Mouse (Mus musculus): ENCODE measurements at regions not wholly inside any gene's neighbourhood (a gene's known extent, or its start where the extent isn't known, plus 50 kb on each side); places are given as distances from the start of the nearest gene placed in this dataset.

GRCm38 (mm10) chr9:63841102-63841501 is 83.3 kb upstream of the Smad3 start:
- H3K4me3 ChIP-seq (ENCODE audit: low read depth, low read length): no peak overlapping the region
- no peak overlapping the region for H3K27ac ChIP-seq (ENCODE audit: low read depth, low read length)
- TF ChIP-seq CTCF (IDR thresholded peaks at IDR 0.05; ENCODE audit: low read depth): no peak
- H3K27me3 ChIP-seq (replicated peaks; ENCODE audit: control insufficient read depth, insufficient read depth, low read length): no peaks in the 10 kb centered on the region
- no peaks in the 10 kb centered on the region for H3K36me3 ChIP-seq (ENCODE audit: control insufficient read depth, insufficient read depth)
- no peak overlapping the region for H3K4me2 ChIP-seq (replicated peaks; ENCODE audit: low read depth)
- H3K9me3 ChIP-seq (ENCODE audit: control insufficient read depth): no peaks in the 10 kb centered on the region
- 86% methylated on average over 14 of the region's 14 CpGs for WGBS
- no peak for ATAC-seq
- H3K9ac ChIP-seq (ENCODE audit: low read depth, low read length): no peak overlapping the region
- H3K4me1 ChIP-seq (replicated peaks; ENCODE audit: control insufficient read depth, insufficient read depth, low read length): no peaks in the 10 kb centered on the region

- 85% methylated on average over 14 of the region's 14 CpGs for WGBS
- Histone ChIP-seq H3K27me3 (replicated peaks; ENCODE audit: control insufficient read depth, insufficient read depth, low read length) (no peaks in the 10 kb centered on the region), H3K4me2 (replicated peaks; ENCODE audit: low read depth) (no peak overlapping the region), H3K27ac (ENCODE audit: low read depth, low read length) (no peak overlapping the region), H3K9me3 (ENCODE audit: control insufficient read depth) (no peaks in the 10 kb centered on the region), H3K36me3 (ENCODE audit: control insufficient read depth, insufficient read depth) (no peaks in the 10 kb centered on the region), H3K4me1 (replicated peaks; ENCODE audit: control insufficient read depth, insufficient read depth, low read length) (no peaks in the 10 kb centered on the region), H3K4me3 (ENCODE audit: low read depth, low read length) (no peak overlapping the region), H3K9ac (ENCODE audit: low read depth, low read length) (no peak overlapping the region)
- TF ChIP-seq CTCF (IDR thresholded peaks at IDR 0.05; ENCODE audit: low read depth): no peak
- ATAC-seq: no peak
Observed at GRCm38 (mm10) chr9:63838996-63839772, 81.4 kb upstream of the Smad3 start.

GRCm38 (mm10) chr9:63837552-63837951 is 79.8 kb upstream of the Smad3 start:
- H3K4me1 ChIP-seq (replicated peaks; ENCODE audit: control insufficient read depth, insufficient read depth, low read length): no peaks in the 10 kb centered on the region
- H3K36me3 ChIP-seq (ENCODE audit: control insufficient read depth, insufficient read depth): no peaks in the 10 kb centered on the region
- peak; percentile 65 for TF ChIP-seq CTCF (IDR thresholded peaks at IDR 0.05; ENCODE audit: low read depth)
- 74% methylated on average over 6 of the region's 6 CpGs for WGBS
- no peak overlapping the region for H3K4me3 ChIP-seq (ENCODE audit: low read depth, low read length)
- no peaks in the 10 kb centered on the region for H3K9me3 ChIP-seq (ENCODE audit: control insufficient read depth)
- no peak overlapping the region for H3K9ac ChIP-seq (ENCODE audit: low read depth, low read length)
- no peak overlapping the region for H3K4me2 ChIP-seq (replicated peaks; ENCODE audit: low read depth)
- no peak for ATAC-seq
- H3K27ac ChIP-seq (ENCODE audit: low read depth, low read length): no peak overlapping the region
- H3K27me3 ChIP-seq (replicated peaks; ENCODE audit: control insufficient read depth, insufficient read depth, low read length): no peaks in the 10 kb centered on the region

- H3K9ac ChIP-seq (ENCODE audit: low read depth, low read length): no peak overlapping the region
- H3K4me3 ChIP-seq (ENCODE audit: low read depth, low read length): no peak overlapping the region
- H3K27ac ChIP-seq (ENCODE audit: low read depth, low read length): no peak overlapping the region
- H3K4me2 ChIP-seq (replicated peaks; ENCODE audit: low read depth): no peak overlapping the region
- TF ChIP-seq CTCF (IDR thresholded peaks at IDR 0.05; ENCODE audit: low read depth): no peak
- no peaks in the 10 kb centered on the region for H3K9me3 ChIP-seq (ENCODE audit: control insufficient read depth)
- H3K27me3 ChIP-seq (replicated peaks; ENCODE audit: control insufficient read depth, insufficient read depth, low read length): no peaks in the 10 kb centered on the region
- no peaks in the 10 kb centered on the region for H3K4me1 ChIP-seq (replicated peaks; ENCODE audit: control insufficient read depth, insufficient read depth, low read length)
- no peak for ATAC-seq
- H3K36me3 ChIP-seq (ENCODE audit: control insufficient read depth, insufficient read depth): no peaks in the 10 kb centered on the region
- WGBS: 61% methylated on average over 5 of the region's 5 CpGs
Observed at GRCm38 (mm10) chr9:63836565-63837284, 78.9 kb upstream of the Smad3 start.

- no peak overlapping the region for H3K4me3 ChIP-seq (ENCODE audit: low read depth, low read length)
- no peaks in the 10 kb centered on the region for H3K36me3 ChIP-seq (ENCODE audit: control insufficient read depth, insufficient read depth)
- 47% methylated on average over 11 of the region's 11 CpGs for WGBS
- H3K9me3 ChIP-seq (ENCODE audit: control insufficient read depth): no peaks in the 10 kb centered on the region
- TF ChIP-seq CTCF (IDR thresholded peaks at IDR 0.05; ENCODE audit: low read depth): no peak
- H3K4me2 ChIP-seq (replicated peaks; ENCODE audit: low read depth): no peak overlapping the region
- H3K27ac ChIP-seq (ENCODE audit: low read depth, low read length): no peak overlapping the region
- no peak for ATAC-seq
- H3K4me1 ChIP-seq (replicated peaks; ENCODE audit: control insufficient read depth, insufficient read depth, low read length): no peaks in the 10 kb centered on the region
- H3K9ac ChIP-seq (ENCODE audit: low read depth, low read length): no peak overlapping the region
- no peaks in the 10 kb centered on the region for H3K27me3 ChIP-seq (replicated peaks; ENCODE audit: control insufficient read depth, insufficient read depth, low read length)
Observed at GRCm38 (mm10) chr9:63836036-63836435, 78.2 kb upstream of the Smad3 start.

GRCm38 (mm10) chr9:63834416-63834815 is 76.6 kb upstream of the Smad3 start:
- H3K27me3 ChIP-seq (replicated peaks; ENCODE audit: control insufficient read depth, insufficient read depth, low read length): no peaks in the 10 kb centered on the region
- H3K4me3 ChIP-seq (ENCODE audit: low read depth, low read length): no peak overlapping the region
- 72% methylated on average over 3 of the region's 3 CpGs for WGBS
- ATAC-seq: no peak
- no peaks in the 10 kb centered on the region for H3K4me1 ChIP-seq (replicated peaks; ENCODE audit: control insufficient read depth, insufficient read depth, low read length)
- H3K4me2 ChIP-seq (replicated peaks; ENCODE audit: low read depth): no peak overlapping the region
- no peak for TF ChIP-seq CTCF (IDR thresholded peaks at IDR 0.05; ENCODE audit: low read depth)
- no peak overlapping the region for H3K9ac ChIP-seq (ENCODE audit: low read depth, low read length)
- H3K27ac ChIP-seq (ENCODE audit: low read depth, low read length): no peak overlapping the region
- no peaks in the 10 kb centered on the region for H3K36me3 ChIP-seq (ENCODE audit: control insufficient read depth, insufficient read depth)
- H3K9me3 ChIP-seq (ENCODE audit: control insufficient read depth): no peaks in the 10 kb centered on the region

Measured in intestine, postnatal 0 days (tissue).